Mouse (Mus musculus) liver, embryonic 14.5 days (tissue): ENCODE data around the gene Odf3l1. TPM values are rescaled to one million over a fixed set of nuclear protein-coding genes. Genes with fewer than 3 reads are reported as not detected.

Experiments used
- ATAC-seq: fragments of 200-750 bp; cut with Nextera tagmentation; 2 replicates; pipeline ENCODE4 v1.8.0; 2017; ENCODE audit warnings: moderate number of reproducible peaks, mild to moderate bottlenecking, moderate library complexity; ENCODE audit not compliant: insufficient read depth
- DNase-seq, 3 experiments: peaks; one replicate each; pipeline ENCODE4 v3.0.0-alpha.2; 2012 to 2013; ENCODE audit warnings: low read depth in 3 of 3, low spot score in 3 of 3
- H3K27ac ChIP-seq: fragments of 300-500 bp; sonication (generic); 2 replicates; pipeline ENCODE4 v1.5.1; 2014; ENCODE audit warnings: moderate library complexity, mild to moderate bottlenecking, control low read depth, inconsistent platforms
- H3K27me3 ChIP-seq: fragments of 300-500 bp; sonication (generic); 2 replicates; pipeline ENCODE4 v1.6.1; 2014; ENCODE audit warnings: mild to moderate bottlenecking, low read length, moderate library complexity; ENCODE audit not compliant: control insufficient read depth, insufficient read depth
- H3K36me3 ChIP-seq: fragments of 300-500 bp; sonication (generic); replicated peaks from 2 replicates; pipeline ENCODE4 v1.6.1; 2014; ENCODE audit warnings: low read depth; ENCODE audit not compliant: control insufficient read depth, insufficient read depth
- H3K4me1 ChIP-seq, 2 experiments: fragments of 200-500 bp in 1 of 2; fragments of 300-500 bp in 1 of 2; sonication (generic) in 1 of 2; replicated peaks; 2 replicates each; pipeline ENCODE4 v1.6.1; 2012 to 2014; ENCODE audit warnings: antibody characterized with exemption in 1 of 2, inconsistent platforms in 1 of 2, low read length in 1 of 2; ENCODE audit not compliant: control insufficient read depth in 2 of 2, insufficient read depth in 2 of 2
- H3K4me2 ChIP-seq: fragments of 300-500 bp; sonication (generic); 2 replicates; pipeline ENCODE4 v1.6.1; 2014; ENCODE audit warnings: low read depth, mild to moderate bottlenecking, control low read depth, moderate library complexity
- H3K4me3 ChIP-seq, 2 experiments: fragments of 200-500 bp in 1 of 2; fragments of 300-500 bp in 1 of 2; sonication (generic) in 1 of 2; 2 replicates each; pipeline ENCODE4 v1.5.1; 2012 to 2014; ENCODE audit warnings: low read depth in 2 of 2, low read length in 2 of 2, mild to moderate bottlenecking in 2 of 2, control low read depth in 1 of 2, inconsistent platforms in 1 of 2, moderate library complexity in 1 of 2; ENCODE audit not compliant: insufficient read depth in 1 of 2
- H3K9ac ChIP-seq: fragments of 300-500 bp; sonication (generic); replicated peaks from 2 replicates; pipeline ENCODE4 v1.6.1; 2014; ENCODE audit warnings: mild to moderate bottlenecking, control low read depth, moderate library complexity
- H3K9me3 ChIP-seq: fragments of 300-500 bp; sonication (generic); 2 replicates; pipeline ENCODE4 v1.6.1; 2016; ENCODE audit warnings: low read length, mixed read lengths; ENCODE audit not compliant: control insufficient read depth
- CTCF ChIP-seq: IDR thresholded peaks from 2 replicates; pipeline ENCODE4 v1.5.1; 2016; ENCODE audit warnings: antibody characterized with exemption, low read depth, control low read depth
- EP300 ChIP-seq: IDR thresholded peaks from 2 replicates; pipeline ENCODE4 v1.6.1; 2016; ENCODE audit warnings: antibody characterized with exemption, low read depth
- WGBS: fragments of 180-500 bp; shearing (Covaris S2); extraction: QIAGEN DNeasy Blood & Tissue Kit; methylation state at CpG from one replicate; pipeline ENCODE4 v1.1.7; 2014; ENCODE audit not compliant: insufficient replicate concordance; 5-methylcytosine and 5-hydroxymethylcytosine counted together
- polyA plus RNA-seq, 2 experiments: library from polyadenylated mRNA; depleted of rRNA in 1 of 2; stranded (reverse) in 1 of 2; unstranded in 1 of 2; fragments of >200 nt; fragmentation: Nextera tagmentation in 1 of 2; extraction: Ambion mirVana in 1 of 2; gene quantifications; 2 replicates each; pipeline versions ENCODE4 v1.2.1 to v1.2.3; 2012 to 2014

The Odf3l1 gene
- polyA plus RNA-seq, 2 experiments, result not detected

DNA sequence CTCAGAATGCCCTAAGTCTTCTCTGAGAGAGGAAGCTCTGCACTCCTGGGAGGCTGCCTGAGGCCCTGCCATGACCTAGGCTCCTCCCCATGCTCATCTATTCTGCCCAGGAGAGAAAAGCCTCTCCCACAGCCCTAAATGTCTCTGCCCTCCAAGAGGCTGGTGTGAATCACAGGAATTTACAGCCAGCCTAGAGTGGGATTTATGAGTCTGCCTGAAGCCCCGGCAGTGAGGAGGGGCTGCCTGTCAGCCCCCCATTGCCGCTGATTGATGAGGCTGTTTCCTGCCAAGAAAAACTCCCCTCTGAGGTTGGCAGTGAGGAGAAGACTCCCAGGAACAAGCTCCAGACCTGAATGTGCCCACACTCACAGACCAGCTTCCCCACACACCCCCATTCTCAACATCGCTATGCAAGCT, 22.2 kb downstream of the Odf3l1 start:
- Histone ChIP-seq H3K36me3 (no peaks in the 10 kb centered on the region), H3K27ac (no peak overlapping the region), H3K4me2 (no peak overlapping the region), H3K4me1 (no peaks in the 10 kb centered on the region), H3K9ac (no peak overlapping the region), H3K9me3 (no peaks in the 10 kb centered on the region), H3K27me3 (no peaks in the 10 kb centered on the region), H3K4me3 (no peak overlapping the region)
- DNase-seq (no peak), ATAC-seq (no peak)
- no peak for TF ChIP-seq CTCF
- no peak for TF ChIP-seq EP300
- WGBS, result 23% methylated on average over 3 of the region's 3 CpGs

DNA sequence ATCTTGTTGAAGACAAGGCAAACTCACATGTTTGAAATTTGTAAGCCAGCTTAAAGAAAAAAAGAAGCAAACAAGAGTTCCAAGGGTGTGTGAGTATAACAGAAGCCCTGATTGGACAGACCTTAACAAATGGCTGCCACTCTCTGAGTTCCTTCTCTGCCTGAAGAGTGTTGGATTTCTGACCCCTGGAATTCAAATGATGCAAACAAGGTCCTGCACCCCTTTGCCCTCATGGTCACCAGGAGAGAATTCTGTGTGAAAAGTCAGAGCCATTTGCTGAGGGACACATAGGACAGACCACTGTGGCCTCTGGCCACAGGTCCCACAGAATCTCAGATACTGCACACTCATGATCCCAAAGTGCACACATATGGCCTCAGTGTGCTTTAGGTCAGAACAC, 22.6 kb downstream of the Odf3l1 start:
- Histone ChIP-seq H3K4me3 (no peak overlapping the region), H3K4me2 (no peak overlapping the region), H3K9ac (no peak overlapping the region), H3K4me1 (no peaks in the 10 kb centered on the region), H3K27me3 (no peaks in the 10 kb centered on the region), H3K36me3 (no peaks in the 10 kb centered on the region), H3K27ac (no peak overlapping the region), H3K9me3 (no peaks in the 10 kb centered on the region)
- no peak for DNase-seq
- TF ChIP-seq CTCF (no peak), EP300 (no peak)
- no peak for ATAC-seq

DNA sequence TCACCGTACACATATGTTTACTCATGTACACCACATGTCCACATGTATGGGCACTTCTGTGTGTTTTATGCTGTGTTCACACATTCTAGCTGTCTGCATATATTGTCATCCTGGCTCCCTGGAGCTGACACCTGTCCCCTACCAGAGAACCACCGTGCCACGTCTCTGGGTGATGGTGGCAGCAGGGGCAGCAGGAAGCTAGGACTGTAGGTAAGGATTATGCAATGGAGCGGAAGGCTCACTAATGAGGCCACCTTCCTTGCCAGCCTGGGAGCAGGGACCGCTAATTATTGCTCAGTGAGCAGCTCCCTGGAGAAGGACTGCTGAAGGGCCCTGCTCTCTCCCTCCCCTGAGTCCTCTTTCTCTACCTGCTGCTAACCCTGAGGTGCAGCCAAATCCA, 23.8 kb downstream of the Odf3l1 start:
- H3K36me3 ChIP-seq, result no peaks in the 10 kb centered on the region
- H3K27me3 ChIP-seq, result no peaks in the 10 kb centered on the region
- H3K4me1 ChIP-seq, result no peaks in the 10 kb centered on the region
- no peak overlapping the region for H3K4me2 ChIP-seq
- ATAC-seq, result no peak
- no peak for TF ChIP-seq EP300
- H3K9me3 ChIP-seq, result no peaks in the 10 kb centered on the region
- H3K9ac ChIP-seq, result no peak overlapping the region
- no peak for DNase-seq
- H3K27ac ChIP-seq, result no peak overlapping the region
- H3K4me3 ChIP-seq, result no peak overlapping the region
- WGBS, result 50% methylated on average over 5 of the region's 5 CpGs

DNA sequence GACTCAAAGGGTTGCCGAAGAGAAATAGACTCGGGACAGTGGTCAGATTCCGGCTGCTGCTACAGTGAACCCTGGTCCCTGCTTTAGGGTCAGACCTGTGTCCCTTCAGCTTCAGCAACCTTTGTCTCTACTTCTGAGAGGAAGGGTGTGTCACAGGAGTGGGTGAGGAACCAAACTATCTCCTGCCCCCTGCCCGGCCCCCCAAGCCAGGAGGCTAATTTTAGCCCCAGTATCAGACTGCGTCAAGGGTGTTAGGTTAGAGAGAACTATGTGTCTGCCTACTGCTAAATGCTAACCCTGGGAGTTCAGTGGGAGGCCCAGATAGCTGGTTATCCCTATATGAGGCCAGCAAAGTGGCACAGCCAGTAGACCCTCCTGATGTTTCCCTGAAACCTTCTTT, 29.3 kb downstream of the Odf3l1 start:
- no peak overlapping the region for H3K27ac ChIP-seq
- no peak overlapping the region for H3K9ac ChIP-seq
- TF ChIP-seq CTCF (no peak), EP300 (no peak)
- H3K4me3 ChIP-seq, result no peak overlapping the region
- H3K9me3 ChIP-seq, result no peaks in the 10 kb centered on the region
- no peak for ATAC-seq
- H3K4me2 ChIP-seq, result no peak overlapping the region
- H3K36me3 ChIP-seq, result no peaks in the 10 kb centered on the region
- H3K27me3 ChIP-seq, result no peaks in the 10 kb centered on the region
- 52% methylated on average over 5 of the region's 5 CpGs for WGBS
- DNase-seq, result no peak
- no peaks in the 10 kb centered on the region for H3K4me1 ChIP-seq

DNA sequence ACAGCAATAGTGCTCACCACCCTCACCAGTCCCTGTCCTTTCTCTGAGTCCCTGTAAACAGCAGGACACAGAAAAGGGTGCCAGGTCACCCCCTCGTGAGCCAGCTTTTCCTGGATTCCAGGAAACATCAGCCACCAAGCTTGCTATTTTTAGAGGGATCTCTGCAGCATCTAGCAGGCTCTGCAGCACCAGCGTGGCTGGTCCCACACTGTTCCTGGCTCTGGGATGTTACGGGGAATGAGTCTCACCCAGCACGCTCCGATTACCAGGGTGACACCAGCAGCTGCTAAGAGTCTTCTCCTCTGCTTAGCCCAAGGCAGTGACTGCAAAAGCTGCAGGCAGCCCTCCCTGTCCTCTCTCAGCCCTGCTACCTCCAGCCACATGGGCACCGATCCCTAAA, 31.6 kb downstream of the Odf3l1 start:
- no peaks in the 10 kb centered on the region for H3K9me3 ChIP-seq
- DNase-seq, result no peak
- WGBS, result 15% methylated on average over 6 of the region's 6 CpGs
- no peaks in the 10 kb centered on the region for H3K27me3 ChIP-seq
- no peak overlapping the region for H3K4me2 ChIP-seq
- no peaks in the 10 kb centered on the region for H3K4me1 ChIP-seq
- ATAC-seq, result no peak
- no peak overlapping the region for H3K27ac ChIP-seq
- H3K4me3 ChIP-seq, result no peak overlapping the region
- H3K36me3 ChIP-seq, result no peaks in the 10 kb centered on the region
- H3K9ac ChIP-seq, result no peak overlapping the region
- TF ChIP-seq EP300 (no peak), CTCF (no peak)

DNA sequence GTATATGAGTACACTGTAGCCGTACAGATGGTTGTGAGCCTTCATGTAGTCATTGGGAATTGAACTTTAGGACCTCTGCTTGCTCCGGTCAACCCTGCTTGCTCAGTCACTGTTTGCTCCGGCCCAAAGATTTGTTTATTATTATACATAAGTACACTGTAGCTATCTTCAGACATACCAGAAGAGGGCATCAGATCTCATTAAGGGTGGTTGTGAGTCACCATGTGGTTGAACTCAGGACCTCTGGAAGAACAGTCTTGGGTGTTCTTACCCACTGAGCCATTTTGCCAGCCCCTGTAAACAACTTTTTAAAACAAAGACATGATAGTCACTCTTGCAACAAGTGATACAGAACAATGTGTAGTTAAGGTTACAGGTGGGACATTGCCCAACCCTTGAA, 32.6 kb downstream of the Odf3l1 start:
- TF ChIP-seq CTCF (no peak), EP300 (no peak)
- DNase-seq, result no peak
- Histone ChIP-seq H3K4me2 (no peak overlapping the region), H3K9ac (no peak overlapping the region), H3K4me1 (no peaks in the 10 kb centered on the region), H3K9me3 (no peaks in the 10 kb centered on the region), H3K27ac (no peak overlapping the region), H3K36me3 (no peaks in the 10 kb centered on the region), H3K4me3 (no peak overlapping the region), H3K27me3 (no peaks in the 10 kb centered on the region)
- ATAC-seq, result no peak
- 56% methylated on average over 3 of the region's 3 CpGs for WGBS
